Mouse (Mus musculus): ENCODE results near the gene Slc25a12. TPM values are rescaled to one million over a fixed set of nuclear protein-coding genes. Genes with fewer than 3 reads are reported as not detected.

Slc25a12 gene
- polyA plus RNA-seq, 1 experiment from 2014 or later = 25.5 TPM

GRCm38 (mm10) chr2:71304821-71305220 lies 62.7 kb downstream of the Slc25a12 start:
- Histone ChIP-seq H3K9ac (no peak overlapping the region), H3K4me1 (replicated peaks) (no peaks in the 10 kb centered on the region; the same call in 1 of the 2 replicates), H3K36me3 (replicated peaks) (peaks cover 12% of the 10 kb centered on the region; the same call in 1 of the 2 replicates), H3K9me3 (replicated peaks) (no peaks in the 10 kb centered on the region), H3K4me2 (no peak overlapping the region), H3K27me3 (no peaks in the 10 kb centered on the region), H3K27ac (replicated peaks) (no peak overlapping the region), H3K4me3 (replicated peaks) (no peak overlapping the region)
- WGBS (ENCODE audit: insufficient replicate concordance) = 62% methylated on average over 3 of the region's 3 CpGs
- no peak for ATAC-seq (ENCODE audit: insufficient read depth)

- H3K27me3 ChIP-seq = no peaks in the 10 kb centered on the region
- H3K36me3 ChIP-seq (replicated peaks) = peaks cover 12% of the 10 kb centered on the region; the same call in 1 of the 2 replicates
- no peak overlapping the region for H3K9ac ChIP-seq
- no peak overlapping the region for H3K4me3 ChIP-seq (replicated peaks)
- ATAC-seq (ENCODE audit: insufficient read depth) = no peak
- H3K27ac ChIP-seq (replicated peaks) = no peak overlapping the region
- H3K9me3 ChIP-seq (replicated peaks) = no peaks in the 10 kb centered on the region
- H3K4me1 ChIP-seq (replicated peaks) = no peaks in the 10 kb centered on the region; the same call in 1 of the 2 replicates
- no peak overlapping the region for H3K4me2 ChIP-seq
Measured at GRCm38 (mm10) chr2:71303221-71303620, 64.3 kb downstream of the Slc25a12 start.

GRCm38 (mm10) chr2:71302156-71302663 lies 65.3 kb downstream of the Slc25a12 start:
- H3K36me3 ChIP-seq (replicated peaks) = peaks cover 5% of the 10 kb centered on the region; the same call in 1 of the 2 replicates
- H3K4me1 ChIP-seq (replicated peaks) = no peaks in the 10 kb centered on the region; the same call in 1 of the 2 replicates
- no peak overlapping the region for H3K4me2 ChIP-seq
- no peak overlapping the region for H3K4me3 ChIP-seq (replicated peaks)
- H3K27ac ChIP-seq (replicated peaks) = no peak overlapping the region
- no peak for ATAC-seq (ENCODE audit: insufficient read depth)
- no peak overlapping the region for H3K9ac ChIP-seq
- WGBS (ENCODE audit: insufficient replicate concordance) = 65% methylated on average over 3 of the region's 3 CpGs
- no peaks in the 10 kb centered on the region for H3K27me3 ChIP-seq
- H3K9me3 ChIP-seq (replicated peaks) = no peaks in the 10 kb centered on the region

- 85% methylated on average over 1 of the region's 1 CpGs for WGBS (ENCODE audit: insufficient replicate concordance)
Measured at GRCm38 (mm10) chr2:71298729-71299128, 68.8 kb downstream of the Slc25a12 start.

GRCm38 (mm10) chr2:71297501-71297900 lies 70.0 kb downstream of the Slc25a12 start:
- peaks cover 5% of the 10 kb centered on the region; the same call in 1 of the 2 replicates for H3K36me3 ChIP-seq (replicated peaks)
- WGBS (ENCODE audit: insufficient replicate concordance) = 74% methylated on average over 1 of the region's 1 CpGs
- H3K27me3 ChIP-seq = no peaks in the 10 kb centered on the region
- no peak for ATAC-seq (ENCODE audit: insufficient read depth)
- H3K4me1 ChIP-seq (replicated peaks) = no peaks in the 10 kb centered on the region; the same call in 1 of the 2 replicates
- no peak overlapping the region for H3K9ac ChIP-seq
- H3K9me3 ChIP-seq (replicated peaks) = no peaks in the 10 kb centered on the region
- H3K4me2 ChIP-seq = no peak overlapping the region
- H3K27ac ChIP-seq (replicated peaks) = no peak overlapping the region
- H3K4me3 ChIP-seq (replicated peaks) = no peak overlapping the region

More at GRCm38 (mm10) chr2:71298729-71299128, 68.8 kb downstream of the Slc25a12 start:
- Histone ChIP-seq H3K4me1 (replicated peaks) (no peaks in the 10 kb centered on the region; the same call in 1 of the 2 replicates), H3K4me2 (no peak overlapping the region), H3K27me3 (no peaks in the 10 kb centered on the region), H3K9ac (no peak overlapping the region), H3K9me3 (replicated peaks) (no peaks in the 10 kb centered on the region), H3K27ac (replicated peaks) (no peak overlapping the region), H3K36me3 (replicated peaks) (peaks cover 5% of the 10 kb centered on the region; the same call in 1 of the 2 replicates), H3K4me3 (replicated peaks) (no peak overlapping the region)
- ATAC-seq (ENCODE audit: insufficient read depth) = no peak

- Histone ChIP-seq H3K4me3 (replicated peaks) (no peak overlapping the region), H3K27me3 (no peaks in the 10 kb centered on the region), H3K27ac (replicated peaks) (no peak overlapping the region), H3K4me2 (no peak overlapping the region), H3K4me1 (replicated peaks) (no peaks in the 10 kb centered on the region), H3K36me3 (replicated peaks) (peaks cover 5% of the 10 kb centered on the region; the same call in 1 of the 2 replicates), H3K9me3 (replicated peaks) (no peaks in the 10 kb centered on the region), H3K9ac (no peak overlapping the region)
- WGBS (ENCODE audit: insufficient replicate concordance) = 82% methylated on average over 12 of the region's 12 CpGs
- no peak for ATAC-seq (ENCODE audit: insufficient read depth)
Measured at GRCm38 (mm10) chr2:71295844-71296243, 71.7 kb downstream of the Slc25a12 start.

GRCm38 (mm10) chr2:71294489-71294888 lies 73.1 kb downstream of the Slc25a12 start:
- WGBS (ENCODE audit: insufficient replicate concordance) = 60% methylated on average over 7 of the region's 7 CpGs

GRCm38 (mm10) chr2:71293983-71294382 lies 73.6 kb downstream of the Slc25a12 start:
- Histone ChIP-seq H3K9ac (no peak overlapping the region), H3K27me3 (no peaks in the 10 kb centered on the region), H3K4me2 (no peak overlapping the region), H3K36me3 (replicated peaks) (peaks cover 7% of the 10 kb centered on the region; the same call in 1 of the 2 replicates), H3K27ac (replicated peaks) (no peak overlapping the region), H3K4me1 (replicated peaks) (no peaks in the 10 kb centered on the region), H3K4me3 (replicated peaks) (no peak overlapping the region), H3K9me3 (replicated peaks) (no peaks in the 10 kb centered on the region)
- WGBS (ENCODE audit: insufficient replicate concordance) = 80% methylated on average over 3 of the region's 3 CpGs
- ATAC-seq (ENCODE audit: insufficient read depth) = no peak

More at GRCm38 (mm10) chr2:71294489-71294888, 73.1 kb downstream of the Slc25a12 start:
- Histone ChIP-seq H3K4me1 (replicated peaks) (no peaks in the 10 kb centered on the region), H3K4me2 (no peak overlapping the region), H3K9me3 (replicated peaks) (no peaks in the 10 kb centered on the region), H3K27ac (replicated peaks) (no peak overlapping the region), H3K27me3 (no peaks in the 10 kb centered on the region), H3K9ac (no peak overlapping the region), H3K36me3 (replicated peaks) (peaks cover 5% of the 10 kb centered on the region; the same call in 1 of the 2 replicates), H3K4me3 (replicated peaks) (no peak overlapping the region)
- no peak for ATAC-seq (ENCODE audit: insufficient read depth)

- H3K9ac ChIP-seq = no peak overlapping the region
- H3K27me3 ChIP-seq = no peaks in the 10 kb centered on the region
- H3K4me3 ChIP-seq (replicated peaks) = no peak overlapping the region
- H3K4me1 ChIP-seq (replicated peaks) = no peaks in the 10 kb centered on the region
- no peaks in the 10 kb centered on the region for H3K9me3 ChIP-seq (replicated peaks)
- no peak overlapping the region for H3K4me2 ChIP-seq
- peaks cover 8% of the 10 kb centered on the region for H3K36me3 ChIP-seq (replicated peaks)
- H3K27ac ChIP-seq (replicated peaks) = no peak overlapping the region
- no peak for ATAC-seq (ENCODE audit: insufficient read depth)
- 72% methylated on average over 5 of the region's 5 CpGs for WGBS (ENCODE audit: insufficient replicate concordance)
Measured at GRCm38 (mm10) chr2:71291566-71291965, 76.0 kb downstream of the Slc25a12 start.

- ATAC-seq (ENCODE audit: insufficient read depth) = no peak
- H3K4me2 ChIP-seq = no peak overlapping the region
- 70% methylated on average over 6 of the region's 6 CpGs for WGBS (ENCODE audit: insufficient replicate concordance)
- H3K9me3 ChIP-seq (replicated peaks) = no peaks in the 10 kb centered on the region
- no peak overlapping the region for H3K4me3 ChIP-seq (replicated peaks)
- H3K36me3 ChIP-seq (replicated peaks) = peaks cover 4% of the 10 kb centered on the region; the same call in 1 of the 2 replicates
- H3K4me1 ChIP-seq (replicated peaks) = no peaks in the 10 kb centered on the region
- no peak overlapping the region for H3K9ac ChIP-seq
- H3K27ac ChIP-seq (replicated peaks) = no peak overlapping the region
- no peaks in the 10 kb centered on the region for H3K27me3 ChIP-seq
Measured at GRCm38 (mm10) chr2:71290107-71290775, 77.3 kb downstream of the Slc25a12 start.

GRCm38 (mm10) chr2:71281981-71282380 lies 85.6 kb downstream of the Slc25a12 start:
- no peak overlapping the region for H3K4me3 ChIP-seq (replicated peaks)
- no peak overlapping the region for H3K4me2 ChIP-seq
- H3K4me1 ChIP-seq (replicated peaks) = no peaks in the 10 kb centered on the region
- no peaks in the 10 kb centered on the region for H3K27me3 ChIP-seq
- H3K9me3 ChIP-seq (replicated peaks) = no peaks in the 10 kb centered on the region
- ATAC-seq (ENCODE audit: insufficient read depth) = no peak
- H3K9ac ChIP-seq = no peak overlapping the region
- H3K27ac ChIP-seq (replicated peaks) = no peak overlapping the region
- peaks cover 22% of the 10 kb centered on the region for H3K36me3 ChIP-seq (replicated peaks)
- 70% methylated on average over 1 of the region's 1 CpGs for WGBS (ENCODE audit: insufficient replicate concordance)

All from liver, embryonic 15.5 days (tissue).